Mouse (Mus musculus) left cerebral cortex, adult 2 months (tissue): ENCODE data around the gene Gadd45g. TPM values are rescaled to one million over a fixed set of nuclear protein-coding genes. Genes with fewer than 3 reads are reported as not detected.

ENCODE experiments used
- DNase-seq, 2 experiments: peaks; one replicate each; pipeline ENCODE4 v3.0.0; 2021 to 2022; ENCODE audit warnings: low spot score in 2 of 2, mixed read lengths in 1 of 2; ENCODE audit errors: extremely low spot score in 1 of 2
- H3K27ac ChIP-seq: fragments of 200-600 bp; 2 replicates; pipeline ENCODE4 v1.8.1; 2022
- H3K4me3 ChIP-seq: fragments of 200-600 bp; 2 replicates; pipeline ENCODE4 v1.8.1; 2022
- CTCF ChIP-seq: fragments of 200-600 bp; IDR thresholded peaks from 2 replicates; pipeline ENCODE4 v1.8.1; 2022; ENCODE audit warnings: antibody characterized with exemption, mild to moderate bottlenecking, moderate library complexity
- intact Hi-C: fragments of 180-260 bp; cut with DNase I; formaldehyde crosslinking; loops from one replicate; pipeline ENCODE4 v1.15.1; 2025
- total RNA-seq, 2 experiments: library from RNA; stranded (reverse); gene quantifications; 2 replicates each; pipeline ENCODE4 v1.2.3; 2021

Gene Gadd45g
- total RNA-seq, 2 experiments from 2014 or later = 16.7 to 29.3 TPM

DNA sequence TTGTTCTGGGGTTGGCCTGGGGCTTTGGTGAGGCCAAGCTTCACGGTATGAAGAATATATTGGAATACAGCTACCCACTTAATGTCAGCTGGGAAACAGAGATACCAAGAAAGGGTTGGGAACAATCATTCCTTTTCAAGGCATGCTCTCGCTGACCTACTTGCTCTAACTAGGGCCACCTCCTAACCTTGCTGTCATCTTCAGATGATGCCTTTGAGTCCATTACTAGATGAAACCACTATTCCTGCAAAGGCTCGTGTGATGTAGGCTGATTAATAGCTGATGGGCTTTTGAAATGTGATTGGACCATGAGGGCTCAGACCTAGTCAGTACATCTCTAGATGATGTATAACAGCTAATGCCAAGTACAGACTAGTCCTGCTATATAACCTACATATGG is 33.1 kb downstream of the Gadd45g start:
- intact Hi-C loops = no loop called here
- Histone ChIP-seq H3K27ac (no peak overlapping the region), H3K4me3 (no peak overlapping the region)
- DNase-seq = no peak
- no peak for TF ChIP-seq CTCF

DNA sequence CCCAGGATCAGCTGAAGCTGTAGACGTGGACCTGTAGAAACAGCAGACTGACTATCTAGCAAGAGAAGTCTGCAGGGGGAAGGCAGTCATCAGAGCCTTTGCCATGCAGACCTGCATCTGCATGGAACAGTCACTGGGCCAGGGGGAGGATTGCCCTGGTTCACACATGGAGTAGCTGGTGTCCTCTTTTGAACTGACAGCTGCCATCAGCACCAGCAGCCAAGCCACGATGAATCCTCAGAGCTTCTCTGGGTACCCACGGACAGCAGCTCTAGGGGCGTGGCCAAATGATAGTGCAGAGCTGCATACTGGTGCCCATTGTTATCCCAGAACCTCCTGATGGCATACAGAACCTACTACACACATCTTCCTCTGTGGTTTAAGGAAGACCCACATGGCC is 33.5 kb downstream of the Gadd45g start:
- TF ChIP-seq CTCF = no peak
- Histone ChIP-seq H3K27ac (no peak overlapping the region), H3K4me3 (no peak overlapping the region)
- no peak for DNase-seq
- intact Hi-C loops = loop anchor here (2.0 kb wide), 1 partner anchor 31 kb away; no protein-coding TSS in a partner anchor

- Histone ChIP-seq H3K27ac (no peak overlapping the region), H3K4me3 (no peak overlapping the region)
- TF ChIP-seq CTCF = no peak
- DNase-seq = no peak
- intact Hi-C loops = loop anchor here (2.0 kb wide), 1 partner anchor 33 kb away; no protein-coding TSS in a partner anchor
These were observed 35.0 kb downstream of the Gadd45g start for GRCm38 (mm10) chr13:51881271-51882128.

GRCm38 (mm10) chr13:51882218-51882617 is 35.7 kb downstream of the Gadd45g start:
- no peak for DNase-seq
- no peak overlapping the region for H3K27ac ChIP-seq
- no peak for TF ChIP-seq CTCF
- no peak overlapping the region for H3K4me3 ChIP-seq
- intact Hi-C loops = no loop called here

DNA sequence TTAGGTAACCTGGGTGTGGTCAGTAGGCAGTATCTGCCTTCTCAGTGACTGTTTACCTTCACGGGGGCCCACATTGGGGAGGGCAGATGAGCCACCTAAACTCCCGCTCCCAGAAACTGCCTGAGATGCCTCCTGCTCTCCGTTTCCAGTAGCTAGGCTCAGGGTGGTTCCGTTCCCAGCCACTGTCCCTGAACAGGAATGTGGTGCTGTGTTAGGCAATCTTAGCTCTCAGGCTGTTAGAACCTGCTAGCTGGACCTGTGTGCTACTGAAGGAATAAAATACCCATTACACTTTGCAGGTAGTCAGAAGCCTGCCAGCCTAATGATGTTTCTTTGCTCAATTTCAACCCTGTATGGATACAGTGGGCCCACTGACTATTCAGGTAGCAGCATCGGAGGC is 37.8 kb downstream of the Gadd45g start:
- Histone ChIP-seq H3K27ac (no peak overlapping the region), H3K4me3 (no peak overlapping the region)
- intact Hi-C loops = no loop called here
- no peak for DNase-seq
- no peak for TF ChIP-seq CTCF

DNA sequence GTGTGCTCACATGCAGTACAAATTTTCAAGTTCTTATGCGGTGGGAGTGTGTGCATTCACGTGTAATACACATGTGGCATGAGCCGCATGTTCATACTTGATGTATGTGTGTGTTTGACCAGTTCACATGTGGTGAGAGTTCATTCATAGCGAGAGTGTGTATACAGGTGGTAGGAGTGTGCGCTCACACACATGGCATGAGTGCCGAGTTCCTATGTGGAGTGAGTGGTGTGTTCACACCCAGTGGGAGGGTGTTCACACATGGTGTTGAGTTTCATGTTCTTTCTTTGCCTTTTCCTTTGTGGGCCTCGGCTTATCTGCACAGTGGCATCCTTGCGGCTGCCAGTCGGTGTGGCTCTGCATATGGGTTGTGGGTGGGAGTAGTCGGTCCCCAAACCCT is 39.1 kb downstream of the Gadd45g start:
- DNase-seq = no peak
- no peak overlapping the region for H3K4me3 ChIP-seq
- TF ChIP-seq CTCF = no peak
- no peak overlapping the region for H3K27ac ChIP-seq
- intact Hi-C loops = no loop called here

DNA sequence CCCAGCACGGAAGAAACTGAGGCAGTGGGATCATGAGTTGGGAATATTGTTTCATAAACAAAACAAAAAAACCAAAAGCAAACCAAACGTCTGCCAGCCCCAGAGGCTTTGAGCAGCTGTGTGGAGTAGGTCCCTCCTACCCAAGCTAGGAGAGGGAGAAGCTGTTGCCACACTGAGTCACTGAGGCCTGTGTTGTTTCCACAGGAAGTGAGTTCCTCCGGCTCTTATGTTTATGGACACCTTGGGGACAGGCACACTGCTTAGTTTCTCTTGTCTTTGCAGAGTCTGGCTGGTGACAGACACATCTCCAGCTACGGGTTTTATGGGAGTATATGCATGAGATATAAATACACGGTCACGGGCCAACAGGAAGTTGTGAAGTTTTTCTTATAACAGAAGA is 39.6 kb downstream of the Gadd45g start:
- intact Hi-C loops = no loop called here
- DNase-seq = no peak
- Histone ChIP-seq H3K4me3 (no peak overlapping the region), H3K27ac (no peak overlapping the region)
- TF ChIP-seq CTCF = no peak

DNA sequence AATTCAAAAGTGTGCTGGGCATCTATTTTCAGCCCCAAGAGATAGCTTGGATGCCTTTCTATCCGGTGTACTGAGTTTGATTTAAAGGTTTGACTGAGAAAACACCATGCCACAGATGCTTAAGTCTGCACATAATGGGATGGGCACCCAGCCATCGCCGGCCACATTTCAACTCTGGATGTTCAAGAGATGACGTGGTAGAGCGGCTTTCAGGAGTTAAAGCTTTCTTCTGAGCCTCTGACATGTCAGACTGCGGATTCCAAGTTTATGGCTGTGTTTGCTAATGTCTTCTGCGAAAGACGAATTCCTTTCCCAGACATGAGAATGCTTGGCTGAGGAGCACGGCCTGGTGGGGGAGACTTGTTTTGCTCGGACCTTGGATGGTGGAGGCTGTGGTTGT is 40.2 kb downstream of the Gadd45g start:
- no peak for TF ChIP-seq CTCF
- H3K27ac ChIP-seq = no peak overlapping the region
- H3K4me3 ChIP-seq = no peak overlapping the region
- intact Hi-C loops = no loop called here
- DNase-seq = no peak

- no peak for DNase-seq
- TF ChIP-seq CTCF = no peak
- intact Hi-C loops = no loop called here
- Histone ChIP-seq H3K4me3 (no peak overlapping the region), H3K27ac (no peak overlapping the region)
These were observed 41.9 kb downstream of the Gadd45g start for GRCm38 (mm10) chr13:51888426-51888825.

GRCm38 (mm10) chr13:51891825-51892532 is 45.5 kb downstream of the Gadd45g start:
- intact Hi-C loops = no loop called here
- no peak for DNase-seq
- TF ChIP-seq CTCF = no peak
- H3K27ac ChIP-seq = no peak overlapping the region
- H3K4me3 ChIP-seq = no peak overlapping the region

- no peak overlapping the region for H3K4me3 ChIP-seq
- no peak overlapping the region for H3K27ac ChIP-seq
- no peak for TF ChIP-seq CTCF
- DNase-seq = no peak
- intact Hi-C loops = no loop called here
These were observed 51.1 kb downstream of the Gadd45g start for GRCm38 (mm10) chr13:51897579-51897978.

Other genes with a start within 250 kb of the Gadd45g start
- gene Cks2, start 201.4 kb upstream of the Gadd45g start, total RNA-seq = 1 to 10 TPM; 1.4 to 1.7 TPM
- 10 to 100 TPM; 18.7 to 19.1 TPM for gene Secisbp2, start 195.0 kb upstream of the Gadd45g start, total RNA-seq
- gene Sema4d, start 52.9 kb upstream of the Gadd45g start, total RNA-seq = 10 to 100 TPM; 69.0 to 83.6 TPM